Mouse (Mus musculus): ENCODE data around the gene Terf2. TPM values are rescaled to one million over a fixed set of nuclear protein-coding genes. Genes with fewer than 3 reads are reported as not detected.
A peak's percentile ranks its signal among the peaks of the same experiment; 100 is the strongest.
"Not testable (repeated sequence)": the region's sequence is repeated elsewhere in the genome, so short reads cannot be mapped to it uniquely, and the experiment has no call there.

Terf2 gene
- total RNA-seq, 2 experiments from 2014 or later, result 10.5 to 13.2 TPM

GRCm38 (mm10) chr8:107116023-107116422 is 19.7 kb upstream of the Terf2 start:
- intact Hi-C loops (cut with DNase I), result loop anchor here (1.0 to 5.0 kb wide), 3 partner anchors 56 to 208 kb away; no protein-coding TSS in a partner anchor
- peak; percentile 38 for DNase-seq (ENCODE audit: low spot score)

GRCm38 (mm10) chr8:107115008-107115320 is 18.6 kb upstream of the Terf2 start:
- intact Hi-C loops (cut with DNase I), result loop anchor here (5.0 kb wide), 1 partner anchor 57 kb away; no protein-coding TSS in a partner anchor
- DNase-seq (ENCODE audit: low spot score), result no peak

- intact Hi-C loops (cut with DNase I), result loop anchor here (5.0 kb wide), 1 partner anchor 58 kb away; no protein-coding TSS in a partner anchor
- no peak for DNase-seq (ENCODE audit: low spot score)
These were observed 18.0 kb upstream of the Terf2 start for GRCm38 (mm10) chr8:107114150-107115007.

GRCm38 (mm10) chr8:107113209-107113608 is 16.9 kb upstream of the Terf2 start:
- DNase-seq (ENCODE audit: low spot score), result no peak
- intact Hi-C loops (cut with DNase I), result loop anchor here (2.0 kb wide), 1 partner anchor 312 kb away; the partner anchor contains the start of gene Nob1

- intact Hi-C loops (cut with DNase I), result loop anchor here (2.0 kb wide), 1 partner anchor 313 kb away; the partner anchor contains the start of gene Nob1
- no peak for DNase-seq (ENCODE audit: low spot score)
These were observed 15.2 kb upstream of the Terf2 start for GRCm38 (mm10) chr8:107111340-107112105.

GRCm38 (mm10) chr8:107110629-107111330 is 14.4 kb upstream of the Terf2 start:
- DNase-seq (ENCODE audit: low spot score), result no peak
- intact Hi-C loops (cut with DNase I), result no loop called here

- intact Hi-C loops (cut with DNase I), result no loop called here
- no peak for DNase-seq (ENCODE audit: low spot score)
These were observed 13.6 kb upstream of the Terf2 start for GRCm38 (mm10) chr8:107109816-107110435.

GRCm38 (mm10) chr8:107108978-107109720 is 12.8 kb upstream of the Terf2 start:
- intact Hi-C loops (cut with DNase I), result no loop called here

GRCm38 (mm10) chr8:107108089-107108488 is 11.7 kb upstream of the Terf2 start:
- DNase-seq (ENCODE audit: low spot score); intact Hi-C loops (cut with DNase I): not testable (repeated sequence)

More at GRCm38 (mm10) chr8:107108978-107109720, 12.8 kb upstream of the Terf2 start:
- DNase-seq (ENCODE audit: low spot score), result no peak

GRCm38 (mm10) chr8:107104547-107104946 is 8.2 kb upstream of the Terf2 start:
- intact Hi-C loops (cut with DNase I), result loop anchor here (1.0 to 5.0 kb wide), 2 partner anchors 220 to 318 kb away; no protein-coding TSS in a partner anchor
- DNase-seq (ENCODE audit: low spot score), result peak; percentile 26

GRCm38 (mm10) chr8:107100635-107101034 is 4.3 kb upstream of the Terf2 start:
- no peak for DNase-seq (ENCODE audit: low spot score)
- intact Hi-C loops (cut with DNase I), result loop anchor here (5.0 kb wide), 1 partner anchor 322 kb away; no protein-coding TSS in a partner anchor

GRCm38 (mm10) chr8:107095717-107096365 is 506 bp downstream of the Terf2 start:
- intact Hi-C loops (cut with DNase I), result no loop called here
- DNase-seq (ENCODE audit: low spot score), result no peak

- no peak for DNase-seq (ENCODE audit: low spot score)
- intact Hi-C loops (cut with DNase I), result no loop called here
These were observed 5.8 kb downstream of the Terf2 start for GRCm38 (mm10) chr8:107090531-107090930.

- DNase-seq (ENCODE audit: low spot score), result no peak
- intact Hi-C loops (cut with DNase I), result no loop called here
These were observed 7.8 kb downstream of the Terf2 start for GRCm38 (mm10) chr8:107088526-107089063.

- no peak for DNase-seq (ENCODE audit: low spot score)
- intact Hi-C loops (cut with DNase I), result no loop called here
These were observed 10.3 kb downstream of the Terf2 start for GRCm38 (mm10) chr8:107086018-107086417.

GRCm38 (mm10) chr8:107085358-107085757 is 11.0 kb downstream of the Terf2 start:
- intact Hi-C loops (cut with DNase I), result no loop called here
- no peak for DNase-seq (ENCODE audit: low spot score)

GRCm38 (mm10) chr8:107076239-107076888 is 20.0 kb downstream of the Terf2 start:
- intact Hi-C loops (cut with DNase I), result no loop called here
- peak; percentile 19 for DNase-seq (ENCODE audit: low spot score)

- intact Hi-C loops (cut with DNase I), result no loop called here
- no peak for DNase-seq (ENCODE audit: low spot score)
These were observed 22.2 kb downstream of the Terf2 start for GRCm38 (mm10) chr8:107074128-107074527.

All from heart, postnatal 25 days (tissue).